Mouse (Mus musculus) liver, embryonic 16.5 days (tissue): ENCODE results near the gene Pa2g4. TPM values are rescaled to one million over a fixed set of nuclear protein-coding genes. Genes with fewer than 3 reads are reported as not detected.

Experiments
- ATAC-seq: fragments of 200-750 bp; cut with Nextera tagmentation; 2 replicates; pipeline ENCODE4 v1.8.0; 2017; ENCODE audit warnings: low read depth, mild to moderate bottlenecking, moderate number of reproducible peaks, moderate library complexity
- H3K27ac ChIP-seq: fragments of 300-500 bp; sonication (generic); 2 replicates; pipeline ENCODE4 v1.5.1; 2014; ENCODE audit warnings: mild to moderate bottlenecking, low read length
- H3K27me3 ChIP-seq: fragments of 300-500 bp; sonication (generic); 2 replicates; pipeline ENCODE4 v1.6.1; 2014; ENCODE audit warnings: low read depth, low read length, mixed read lengths; ENCODE audit not compliant: control insufficient read depth, insufficient read depth
- H3K36me3 ChIP-seq: fragments of 300-500 bp; sonication (generic); 2 replicates; pipeline ENCODE4 v1.6.1; 2014; ENCODE audit warnings: mild to moderate bottlenecking; ENCODE audit not compliant: control insufficient read depth, insufficient read depth
- H3K4me1 ChIP-seq: fragments of 300-500 bp; sonication (generic); 2 replicates; pipeline ENCODE4 v1.6.1; 2014; ENCODE audit warnings: low read depth, low read length, mixed read lengths; ENCODE audit not compliant: control insufficient read depth
- H3K4me2 ChIP-seq: fragments of 300-500 bp; sonication (generic); 2 replicates; pipeline ENCODE4 v1.6.1; 2014; ENCODE audit warnings: low read depth, low read length, mixed read lengths
- H3K4me3 ChIP-seq: fragments of 300-500 bp; sonication (generic); 2 replicates; pipeline ENCODE4 v1.5.1; 2014; ENCODE audit warnings: low read depth, mild to moderate bottlenecking, low read length
- H3K9ac ChIP-seq: fragments of 300-500 bp; sonication (generic); 2 replicates; pipeline ENCODE4 v1.6.1; 2014; ENCODE audit warnings: low read depth, low read length
- H3K9me3 ChIP-seq: fragments of 300-500 bp; sonication (generic); replicated peaks from 2 replicates; pipeline ENCODE4 v1.6.1; 2016; ENCODE audit warnings: low read length; ENCODE audit not compliant: control insufficient read depth
- WGBS: fragments of 180-500 bp; shearing (Covaris S2); extraction: QIAGEN DNeasy Blood & Tissue Kit; methylation state at CpG from one replicate; pipeline ENCODE4 v1.1.7; 2014; ENCODE audit not compliant: insufficient replicate concordance; 5-methylcytosine and 5-hydroxymethylcytosine counted together
- polyA plus RNA-seq: library from polyadenylated mRNA; unstranded; fragments of >200 nt; fragmentation: Nextera tagmentation; extraction: Ambion mirVana; gene quantifications from 2 replicates; pipeline ENCODE4 v1.2.1, GENCODE M21; 2015

The Pa2g4 gene
- polyA plus RNA-seq, 1 experiment from 2014 or later, result 96.2 TPM

- peaks cover 11% of the 10 kb centered on the region for H3K4me1 ChIP-seq
- H3K27me3 ChIP-seq, result peaks cover 34% of the 10 kb centered on the region
- no peak overlapping the region for H3K4me2 ChIP-seq
Observed at GRCm38 (mm10) chr10:128592797-128593196, 27.0 kb upstream of the Pa2g4 start.

GRCm38 (mm10) chr10:128591436-128591835 lies 25.6 kb upstream of the Pa2g4 start:
- H3K9me3 ChIP-seq, result no peaks in the 10 kb centered on the region
- peaks cover 16% of the 10 kb centered on the region for H3K4me1 ChIP-seq
- no peaks in the 10 kb centered on the region for H3K36me3 ChIP-seq
- ATAC-seq, result no peak
- peaks cover 47% of the 10 kb centered on the region for H3K27me3 ChIP-seq
- no peak overlapping the region for H3K4me2 ChIP-seq
- WGBS, result 38% methylated on average over 6 of the region's 6 CpGs
- no peak overlapping the region for H3K4me3 ChIP-seq
- no peak overlapping the region for H3K9ac ChIP-seq
- H3K27ac ChIP-seq, result no peak overlapping the region

More at GRCm38 (mm10) chr10:128592797-128593196, 27.0 kb upstream of the Pa2g4 start:
- no peak for ATAC-seq
- H3K36me3 ChIP-seq, result no peaks in the 10 kb centered on the region
- no peaks in the 10 kb centered on the region for H3K9me3 ChIP-seq
- WGBS, result 48% methylated on average over 5 of the region's 5 CpGs
- no peak overlapping the region for H3K9ac ChIP-seq
- H3K4me3 ChIP-seq, result no peak overlapping the region
- H3K27ac ChIP-seq, result no peak overlapping the region

DNA sequence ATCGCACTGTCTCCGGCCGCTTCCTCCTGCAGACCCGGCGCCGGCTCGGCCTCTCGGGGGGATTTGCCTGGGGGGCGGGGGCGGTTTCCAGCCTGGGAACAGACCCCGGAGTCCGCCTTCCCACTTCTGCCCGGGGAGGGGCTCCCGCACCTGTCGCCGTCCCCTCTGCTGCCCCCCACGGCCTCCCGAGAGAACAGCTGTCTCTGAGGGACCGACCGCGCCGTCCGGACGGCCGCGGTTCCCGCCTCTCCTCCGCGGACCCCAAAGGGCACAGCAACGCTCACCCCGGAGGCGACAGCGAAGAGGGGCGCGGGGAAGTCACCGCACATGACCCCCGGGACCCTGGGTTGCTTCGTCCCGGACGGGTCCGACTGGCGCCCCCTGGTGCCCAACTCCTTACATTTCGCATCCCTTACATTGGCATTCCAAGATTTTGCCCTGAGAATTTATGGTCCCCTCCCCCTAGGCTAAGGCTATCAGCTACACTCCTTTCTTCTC lies 24.5 kb upstream of the Pa2g4 start:
- H3K36me3 ChIP-seq, result no peaks in the 10 kb centered on the region
- H3K27ac ChIP-seq, result no peak overlapping the region
- peak overlapping the region; percentile 73 for H3K4me2 ChIP-seq
- under 1% methylated on average over 41 of the region's 43 CpGs for WGBS
- H3K4me3 ChIP-seq, result peak overlapping the region; percentile 60
- ATAC-seq, result peak; percentile 11; the same call in 1 of the 2 replicates
- peak overlapping the region; percentile 47; the same call in 1 of the 2 replicates for H3K9ac ChIP-seq
- H3K27me3 ChIP-seq, result peaks cover 54% of the 10 kb centered on the region
- H3K9me3 ChIP-seq, result no peaks in the 10 kb centered on the region
- peaks cover 16% of the 10 kb centered on the region for H3K4me1 ChIP-seq

- no peaks in the 10 kb centered on the region for H3K9me3 ChIP-seq
- H3K27ac ChIP-seq, result peak within 1 kb of the TSS; percentile 67
- H3K4me1 ChIP-seq, result peaks cover 16% of the 10 kb centered on the region
- peak within 1 kb of the TSS; percentile 60 for H3K4me3 ChIP-seq
- H3K9ac ChIP-seq, result peak within 1 kb of the TSS; percentile 50
- peak within 1 kb of the TSS; percentile 73 for H3K4me2 ChIP-seq
- no peaks in the 10 kb centered on the region for H3K36me3 ChIP-seq
- under 1% methylated on average over 43 of the region's 43 CpGs for WGBS
- ATAC-seq, result peak; percentile 64
- H3K27me3 ChIP-seq, result peaks cover 58% of the 10 kb centered on the region
Observed at GRCm38 (mm10) chr10:128589464-128590192, 23.8 kb upstream of the Pa2g4 start, which contains the start of gene Erbb3. TSS of gene Erbb3 (minus strand) at chr10:128589652.

- Histone ChIP-seq H3K4me1 (peaks cover 16% of the 10 kb centered on the region), H3K9me3 (no peaks in the 10 kb centered on the region), H3K27me3 (peaks cover 60% of the 10 kb centered on the region), H3K4me2 (peak overlapping the region; percentile 73), H3K27ac (peak overlapping the region; percentile 67), H3K9ac (peak overlapping the region; percentile 50), H3K4me3 (peak overlapping the region; percentile 60), H3K36me3 (no peaks in the 10 kb centered on the region)
- ATAC-seq, result no peak; the same call in 1 of the 2 replicates
- 4% methylated on average over 23 of the region's 23 CpGs for whole genome bisulfite sequencing
Observed at GRCm38 (mm10) chr10:128588775-128589463, 23.1 kb upstream of the Pa2g4 start.

- H3K4me2 ChIP-seq, result peak overlapping the region; percentile 73
- 40% methylated on average over 1 of the region's 1 CpGs for WGBS
- peak overlapping the region; percentile 60 for H3K4me3 ChIP-seq
- peak overlapping the region; percentile 67 for H3K27ac ChIP-seq
- H3K36me3 ChIP-seq, result no peaks in the 10 kb centered on the region
- H3K4me1 ChIP-seq, result peaks cover 16% of the 10 kb centered on the region
- peaks cover 61% of the 10 kb centered on the region for H3K27me3 ChIP-seq
- H3K9ac ChIP-seq, result no peak overlapping the region
- H3K9me3 ChIP-seq, result no peaks in the 10 kb centered on the region
- no peak for ATAC-seq
Observed at GRCm38 (mm10) chr10:128588136-128588535, 22.3 kb upstream of the Pa2g4 start.

DNA sequence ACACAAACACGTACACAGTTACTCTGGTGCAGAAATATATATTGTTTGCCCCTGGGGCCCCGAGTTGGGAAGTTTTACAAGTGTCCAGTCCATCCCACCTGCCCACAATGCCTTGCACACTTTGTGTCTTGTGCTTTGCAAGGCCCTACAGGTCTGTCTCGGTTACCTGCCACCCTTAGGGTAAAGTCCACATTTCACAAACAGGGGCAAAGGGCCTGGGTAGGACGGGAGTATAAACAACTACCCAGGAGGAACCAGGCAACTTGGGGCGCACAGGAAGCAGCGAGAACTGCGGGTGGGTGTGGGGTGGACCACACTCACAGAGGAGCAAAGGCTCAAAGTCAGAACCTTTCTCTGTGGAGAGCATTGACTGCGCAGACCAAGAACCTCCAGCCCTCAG lies 21.9 kb upstream of the Pa2g4 start:
- ATAC-seq, result peak; percentile 61
- Histone ChIP-seq H3K9me3 (no peaks in the 10 kb centered on the region), H3K9ac (no peak overlapping the region), H3K27ac (peak overlapping the region; percentile 67), H3K4me1 (peaks cover 16% of the 10 kb centered on the region), H3K4me3 (peak overlapping the region; percentile 60), H3K27me3 (peaks cover 62% of the 10 kb centered on the region), H3K36me3 (no peaks in the 10 kb centered on the region), H3K4me2 (peak overlapping the region; percentile 73)
- 40% methylated on average over 8 of the region's 8 CpGs for WGBS

DNA sequence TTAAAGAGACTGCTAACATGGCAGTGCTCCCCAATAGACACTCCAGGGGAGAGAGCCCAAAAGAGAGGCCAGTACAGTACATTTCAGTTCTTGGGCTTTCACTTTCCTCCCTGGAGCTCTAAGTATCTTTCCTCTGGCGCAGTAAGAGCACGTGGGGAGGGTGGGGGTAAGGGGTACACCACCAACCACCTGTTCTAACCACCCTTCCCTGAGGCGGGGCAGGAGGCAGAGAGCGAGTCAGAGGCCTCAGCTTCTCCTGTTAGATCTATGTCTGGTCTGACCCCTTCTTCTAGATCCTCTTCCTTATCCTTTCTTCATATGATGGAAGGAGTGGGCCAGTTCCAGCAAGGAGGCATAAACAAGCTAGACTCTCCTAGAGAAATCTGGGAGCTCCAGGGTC lies 21.3 kb upstream of the Pa2g4 start:
- Histone ChIP-seq H3K36me3 (no peaks in the 10 kb centered on the region), H3K4me1 (peaks cover 16% of the 10 kb centered on the region), H3K27ac (no peak overlapping the region), H3K9ac (no peak overlapping the region), H3K4me2 (0 out of 2 replicates have a peak overlapping the region, but pooled peaks have one; percentile 73), H3K4me3 (no peak overlapping the region), H3K9me3 (no peaks in the 10 kb centered on the region), H3K27me3 (peaks cover 65% of the 10 kb centered on the region)
- ATAC-seq, result no peak
- WGBS, result 36% methylated on average over 4 of the region's 4 CpGs

- Histone ChIP-seq H3K9ac (no peak overlapping the region), H3K27ac (no peak overlapping the region), H3K4me1 (peaks cover 16% of the 10 kb centered on the region)
Observed at GRCm38 (mm10) chr10:128586546-128586945, 20.8 kb upstream of the Pa2g4 start.

More at GRCm38 (mm10) chr10:128586546-128586945, 20.8 kb upstream of the Pa2g4 start:
- Histone ChIP-seq H3K4me3 (no peak overlapping the region), H3K36me3 (no peaks in the 10 kb centered on the region), H3K4me2 (no peak overlapping the region), H3K27me3 (peaks cover 62% of the 10 kb centered on the region), H3K9me3 (no peaks in the 10 kb centered on the region)
- no peak for ATAC-seq
- WGBS, result 8% methylated on average over 1 of the region's 1 CpGs
